Mouse (Mus musculus) WW6 (cell line): ENCODE measurements around the gene Olfr1445.

Experiments used
- DNase-seq: peaks from one replicate; pipeline ENCODE4 v3.0.0-alpha.2; 2013; ENCODE audit warnings: low read depth, low spot score

Olfr1445 gene

DNA sequence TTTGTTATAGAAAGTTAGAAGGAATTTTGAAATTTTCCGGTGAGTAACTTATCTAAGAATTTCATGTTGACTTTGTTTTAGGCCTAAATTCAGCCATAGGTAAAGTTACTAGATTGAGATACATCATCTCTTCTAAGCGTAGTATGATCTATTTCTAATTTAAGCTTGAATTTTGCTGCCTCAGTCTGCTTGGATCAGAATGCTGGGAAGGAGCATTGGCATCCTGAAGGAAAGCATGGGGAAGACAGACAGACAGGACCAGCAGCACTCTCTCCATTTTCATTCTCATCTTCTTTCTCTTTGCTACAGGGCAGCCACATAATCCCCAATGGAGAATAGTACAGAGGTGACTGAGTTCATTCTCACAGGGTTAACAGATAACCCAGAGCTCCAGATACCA is at the start of gene Olfr1445:
Gene Olfr1445 (plus strand): TSS at position 301 of the 400 bp plus-strand sequence.
- DNase-seq: no peak

DNA sequence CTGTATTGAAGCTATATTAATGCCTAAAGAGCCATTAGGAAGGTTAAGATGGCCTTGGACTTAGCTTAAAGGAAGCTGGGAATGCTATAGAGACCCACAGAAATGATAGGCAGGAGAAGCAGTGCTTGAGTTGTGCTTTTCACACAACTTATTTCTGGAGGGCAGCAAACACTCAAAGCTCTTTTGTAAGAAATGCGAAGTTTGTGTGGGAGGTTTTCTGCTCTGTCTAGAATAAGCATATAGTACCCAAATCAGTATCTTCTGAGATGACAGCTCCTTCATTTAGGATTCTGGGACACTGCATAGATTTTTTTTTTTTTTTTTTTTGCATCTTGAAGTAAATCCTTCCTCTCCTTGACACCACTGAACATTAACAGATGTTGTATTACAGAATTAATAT is 45.1 kb upstream of the Olfr1445 start:
- DNase-seq: no peak

DNA sequence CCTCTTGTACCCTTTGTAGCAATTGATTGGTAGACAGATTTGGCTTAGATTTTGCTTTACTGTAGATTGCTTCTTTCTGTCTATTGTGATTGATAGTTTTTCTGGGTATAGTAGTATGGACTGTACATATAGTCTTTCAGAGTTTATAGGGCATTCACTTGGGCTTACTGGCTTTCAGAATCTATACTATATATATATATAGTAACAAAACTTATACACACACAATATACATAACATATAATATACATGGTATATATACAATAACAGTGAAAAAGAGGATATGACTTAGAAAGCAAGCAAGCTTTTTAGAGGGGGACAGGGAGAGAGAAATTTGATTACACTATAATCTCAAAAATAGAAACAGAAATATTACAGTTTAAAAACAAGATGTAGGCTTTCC is 37.3 kb upstream of the Olfr1445 start, which contains the start of gene Gm5244:
Gene Gm5244 (plus strand): TSS at position 301 of the 400 bp plus-strand sequence.
- DNase-seq: no peak

DNA sequence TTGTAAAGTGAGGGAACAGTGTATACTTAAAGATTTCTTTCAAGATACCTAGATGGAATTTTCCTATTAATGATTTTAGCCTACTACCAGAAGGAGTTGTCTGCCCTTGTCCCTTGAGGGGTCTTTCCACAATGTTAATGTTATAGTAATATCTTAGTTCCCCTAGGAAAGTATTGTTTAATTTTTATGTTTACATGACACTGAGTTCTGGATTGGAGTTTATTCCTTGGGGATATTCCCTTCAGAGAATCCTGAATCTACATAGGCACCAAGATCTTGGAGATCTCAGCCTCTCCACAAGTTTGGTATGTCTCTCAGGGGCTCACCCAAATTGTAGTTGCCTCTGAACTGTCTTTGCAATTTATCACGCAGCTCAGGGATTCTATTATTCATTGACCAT is 26.7 kb upstream of the Olfr1445 start, which contains the start of gene Olfr1444:
Gene Olfr1444 (plus strand): TSS at position 301 of the 400 bp plus-strand sequence.
- DNase-seq: no peak

DNA sequence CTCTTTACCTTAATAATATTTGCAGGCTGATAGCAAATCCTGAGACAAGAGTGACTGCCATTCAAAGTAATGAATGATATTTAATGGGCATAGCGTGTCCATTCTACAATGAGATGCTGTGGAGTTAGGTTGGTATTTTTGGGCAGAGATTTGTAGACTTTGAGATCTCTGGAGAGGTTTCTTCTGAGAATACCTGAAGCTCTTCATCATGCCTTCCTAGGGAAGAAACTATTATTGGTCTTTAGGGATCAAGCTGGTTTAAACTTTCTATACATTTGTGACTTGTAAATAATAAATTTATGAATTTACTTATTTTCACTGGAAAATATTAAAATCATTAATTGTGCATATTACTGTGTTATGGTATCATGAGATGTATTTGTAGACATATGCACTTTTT is 9.8 kb downstream of the Olfr1445 start, which contains the start of gene Olfr1446:
Gene Olfr1446 (minus strand): TSS at position 101 of the 400 bp plus-strand sequence.
- no peak for DNase-seq

DNA sequence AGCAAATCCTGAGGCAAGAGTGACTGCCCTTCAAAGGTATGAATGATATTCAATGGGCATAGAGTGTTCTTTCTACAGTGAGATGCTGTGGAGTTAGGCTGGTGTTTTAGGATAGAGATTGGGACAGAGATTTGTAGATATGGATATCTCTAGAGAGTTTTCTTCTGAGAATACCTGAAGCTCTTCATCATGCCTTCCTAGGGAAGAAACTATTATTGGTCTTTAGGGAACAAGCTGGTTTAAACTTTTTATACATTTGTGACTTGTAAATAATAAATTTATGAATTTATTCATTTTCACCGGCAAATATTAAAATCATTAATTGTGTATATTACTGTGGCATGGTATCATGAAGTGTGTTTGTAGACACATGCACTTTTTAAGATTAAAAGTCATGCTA is 20.0 kb downstream of the Olfr1445 start, which contains the start of gene Olfr1447:
Gene Olfr1447 (minus strand): TSS at position 101 of the 400 bp plus-strand sequence.
- DNase-seq: no peak

DNA sequence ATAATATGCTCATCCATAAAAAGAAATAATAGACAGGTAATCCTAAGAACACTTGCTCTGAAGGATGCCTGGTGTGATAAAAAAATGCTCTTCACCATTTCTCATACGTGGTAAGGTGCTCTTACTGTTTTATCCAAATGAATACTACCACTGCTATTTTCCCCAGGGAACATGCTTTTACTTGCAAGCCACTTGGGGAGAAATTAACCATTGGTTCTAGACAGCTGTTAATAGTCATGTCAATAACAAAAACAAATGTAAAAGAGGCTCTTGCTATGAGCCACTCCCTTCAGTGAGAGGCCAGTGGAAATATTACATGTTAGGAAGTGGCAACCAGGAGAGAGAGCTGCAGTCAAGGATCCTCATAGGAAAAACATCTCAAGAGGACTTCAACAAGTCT is 40.7 kb downstream of the Olfr1445 start, which contains the start of gene Olfr1448:
Gene Olfr1448 (minus strand): TSS at position 101 of the 400 bp plus-strand sequence.
- DNase-seq: no peak

DNA sequence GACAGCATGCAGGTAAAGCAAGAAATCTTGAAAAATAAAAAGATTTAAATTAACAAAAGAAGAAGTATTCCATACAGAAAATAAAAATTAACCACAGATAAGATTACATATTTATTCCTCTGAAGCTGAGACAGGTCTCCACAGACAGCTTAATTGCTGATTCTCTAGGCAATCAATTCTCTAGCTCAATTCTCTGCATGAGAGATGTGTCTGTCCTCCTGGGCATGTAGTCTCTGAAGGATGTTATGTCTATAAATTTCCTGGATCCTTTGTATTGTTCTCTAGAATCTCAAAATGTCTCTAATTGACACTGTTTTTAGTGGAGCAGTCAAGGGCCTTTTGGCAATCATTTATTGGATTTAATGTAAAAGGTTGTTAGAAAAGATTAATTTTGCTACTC is 46.9 kb downstream of the Olfr1445 start, which contains the start of gene Olfr1449:
Gene Olfr1449 (plus strand): TSS at position 301 of the 400 bp plus-strand sequence.
- no peak for DNase-seq
